Mouse (Mus musculus) megakaryocyte, adult 5-6 weeks (primary cell): Measurements from ENCODE around the gene Ttc17. TPM values are rescaled to one million over a fixed set of nuclear protein-coding genes. Genes with fewer than 3 reads are reported as not detected.
A peak's percentile ranks its signal among the peaks of the same experiment; 100 is the strongest.
"Not testable (repeated sequence)": the region's sequence is repeated elsewhere in the genome, so short reads cannot be mapped to it uniquely, and the experiment has no call there.

Experiments
- ATAC-seq: 2 replicates; pipeline ENCODE4 v1.8.0; 2016; ENCODE audit warnings: mild to moderate bottlenecking, inconsistent platforms; ENCODE audit not compliant: poor library complexity, severe bottlenecking
- total RNA-seq, 2 experiments: library from RNA; stranded (forward) in 1 of 2; stranded (reverse) in 1 of 2; fragments of 153-499, 151-499 nt in 1 of 2; fragments of 221-1000, 200-1000 nt in 1 of 2; gene quantifications; 2 replicates each; pipeline versions ENCODE4 v1.2.3 to v1.2.4; 2015 to 2017

Ttc17 gene
- 28.0 and 38.5 TPM in 2 replicates for total RNA-seq (2015)
- 26.6 and 40.2 TPM in 2 replicates for total RNA-seq (2017)

DNA sequence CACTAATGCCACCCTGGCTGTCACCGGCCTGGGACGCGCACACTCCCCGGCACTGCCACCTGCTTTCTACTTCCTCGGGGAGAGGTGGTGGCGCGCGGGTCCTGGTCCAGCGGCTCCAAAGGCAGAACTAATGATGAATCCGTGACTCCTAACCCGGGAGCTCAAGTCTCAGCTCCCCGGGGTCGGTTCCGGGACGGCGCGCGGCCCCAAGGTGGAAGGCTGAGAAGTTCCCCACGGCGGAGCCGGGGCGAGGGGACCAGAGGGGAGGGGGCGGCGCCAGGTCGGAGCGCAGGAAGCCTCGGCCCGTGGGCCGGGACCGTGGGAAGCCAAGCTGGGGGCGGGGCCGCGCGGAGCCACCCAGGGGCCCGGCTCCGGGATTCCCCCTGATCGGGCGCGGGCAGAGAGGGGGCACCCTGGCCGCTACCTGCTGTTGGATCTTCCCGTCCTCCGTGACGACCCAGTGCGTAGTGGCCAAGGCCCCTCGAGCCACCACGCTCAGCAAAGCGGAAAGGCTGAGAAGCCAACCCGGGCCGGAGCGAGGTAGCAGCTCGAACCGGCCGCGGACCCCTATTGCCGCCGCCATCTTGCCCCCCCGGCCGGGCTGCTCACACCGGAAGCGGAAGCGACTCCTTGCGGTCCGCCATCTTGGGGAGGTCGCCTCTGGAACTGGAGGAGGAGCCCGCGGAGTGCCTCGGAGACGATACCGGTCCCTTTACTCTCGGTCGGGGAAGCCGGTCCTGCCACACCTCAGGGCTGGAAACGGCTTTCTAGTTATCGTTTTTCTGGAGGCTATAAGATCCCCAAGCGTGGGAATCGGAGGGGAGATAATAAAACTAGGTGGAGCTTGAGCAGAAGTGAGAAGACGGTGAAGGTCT, at the start of gene Ttc17:
Ttc17 (minus strand) TSS at position 607 of the 875 bp plus-strand sequence.
- ATAC-seq: peak; percentile 93

DNA sequence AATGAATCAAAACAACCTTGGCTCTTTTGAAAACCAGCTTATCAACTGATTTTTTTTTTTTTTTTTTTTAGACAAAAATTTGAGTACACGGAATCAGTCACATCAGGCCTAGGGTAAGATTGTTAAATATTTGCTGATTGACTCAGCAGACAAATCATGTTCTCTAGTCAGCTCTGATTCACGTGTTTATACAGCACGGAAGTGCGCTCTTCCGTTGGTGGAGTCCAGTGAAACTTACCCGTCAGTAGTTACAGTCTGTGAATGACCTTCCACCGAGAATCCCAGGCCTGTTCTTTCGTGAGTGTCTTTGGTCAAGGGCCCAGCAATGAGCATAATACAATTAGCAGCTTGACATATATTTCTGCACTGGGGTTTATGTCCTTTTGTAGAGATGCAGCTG, 43.2 kb upstream of the Ttc17 start:
- no peak for ATAC-seq

DNA sequence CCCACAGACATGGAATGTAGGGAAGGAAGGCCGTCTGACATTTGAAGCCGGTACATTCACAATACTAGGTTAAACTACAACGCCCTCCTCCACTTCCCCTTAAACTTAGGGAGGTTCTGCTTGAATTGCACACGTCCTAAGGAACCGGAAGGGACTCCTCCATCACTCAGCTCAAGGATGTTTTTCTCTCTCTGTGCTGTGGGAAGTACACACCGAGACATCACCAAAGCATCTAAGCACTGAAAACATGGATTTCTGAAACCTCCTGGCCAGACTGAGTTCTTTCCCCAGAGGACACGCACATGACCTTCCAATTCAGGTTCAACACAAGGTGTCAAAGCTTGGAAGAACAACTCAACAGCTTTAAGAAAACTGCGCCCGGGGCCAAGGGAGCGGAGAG, 30.5 kb upstream of the Ttc17 start:
- ATAC-seq: peak; percentile 65

DNA sequence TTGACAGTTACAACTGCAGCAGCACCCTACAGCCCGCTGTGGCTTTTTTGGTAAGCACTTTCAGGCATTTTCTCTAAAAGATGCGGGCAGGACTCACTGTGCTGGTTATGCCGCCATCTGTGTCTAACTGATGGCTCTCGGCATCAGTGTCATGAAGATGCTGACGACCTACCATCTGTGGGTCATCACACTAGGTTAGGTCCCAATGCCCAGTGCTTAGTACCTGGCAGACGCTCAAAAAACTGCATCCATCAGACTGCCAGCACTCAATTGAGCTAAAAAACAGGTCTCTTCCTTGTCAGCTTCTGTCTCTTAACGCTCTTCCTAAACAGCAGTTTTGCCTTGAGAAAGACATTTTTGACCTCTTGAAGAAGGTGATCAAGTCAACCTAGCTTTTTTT, 29.0 kb upstream of the Ttc17 start:
- ATAC-seq: no peak

DNA sequence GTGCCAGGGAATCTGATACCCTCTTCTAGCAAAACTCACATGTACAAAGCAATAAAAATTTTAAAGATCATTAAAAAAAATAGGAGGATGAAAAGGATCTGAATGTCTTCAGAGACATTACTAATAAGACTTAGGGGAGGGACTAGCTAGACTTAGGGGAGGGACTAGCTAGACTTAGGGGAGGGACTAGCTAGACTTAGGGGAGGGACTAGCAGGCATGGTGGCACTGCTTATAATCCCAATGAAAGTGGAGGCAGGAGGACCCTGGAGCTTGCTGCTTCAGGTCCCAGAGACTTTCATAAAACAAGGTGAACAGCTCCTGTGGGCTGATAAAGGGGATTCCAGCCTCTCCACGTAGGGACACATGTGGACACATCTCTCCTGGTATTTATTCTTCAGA, 28.3 kb upstream of the Ttc17 start:
- no peak for ATAC-seq

DNA sequence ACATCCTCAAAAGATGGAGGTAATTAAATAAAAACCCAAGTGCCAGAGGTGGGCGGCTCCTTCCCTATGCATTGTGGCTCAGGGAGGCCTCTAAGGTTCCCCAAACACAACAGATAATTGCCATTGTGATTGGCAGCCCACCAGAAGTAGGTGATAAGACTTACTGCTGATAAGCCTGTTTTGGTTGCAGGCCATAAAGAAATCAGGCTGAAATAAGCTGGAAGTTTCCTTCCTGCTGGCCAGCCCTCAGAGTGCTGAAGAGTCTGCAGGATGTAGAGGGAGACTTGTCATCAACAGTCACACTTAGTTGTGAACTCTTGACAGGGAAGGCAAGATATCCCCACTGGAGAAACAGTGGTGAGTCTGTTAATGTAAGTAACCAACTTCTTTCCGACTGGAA, 25.7 kb upstream of the Ttc17 start:
- ATAC-seq: no peak

DNA sequence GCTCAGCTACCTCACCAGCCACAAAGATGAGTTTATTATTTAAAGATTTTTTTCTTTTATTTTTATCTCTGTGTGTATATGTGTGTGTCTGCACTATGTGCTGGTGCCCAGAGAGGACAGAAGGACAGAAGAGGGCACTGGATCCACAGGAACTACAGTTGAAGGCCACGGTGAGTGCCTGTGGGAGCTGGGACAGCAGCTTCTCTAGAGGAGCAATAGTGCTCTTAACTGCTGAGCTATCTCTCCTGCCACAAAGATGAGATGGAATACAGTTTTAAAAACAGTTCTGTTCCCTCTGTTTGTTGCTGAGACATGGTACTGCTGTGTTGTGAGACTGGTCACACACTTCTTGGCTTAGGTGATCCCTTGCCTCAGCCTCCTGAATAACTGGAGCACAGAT, 22.0 kb upstream of the Ttc17 start:
- ATAC-seq: no peak

DNA sequence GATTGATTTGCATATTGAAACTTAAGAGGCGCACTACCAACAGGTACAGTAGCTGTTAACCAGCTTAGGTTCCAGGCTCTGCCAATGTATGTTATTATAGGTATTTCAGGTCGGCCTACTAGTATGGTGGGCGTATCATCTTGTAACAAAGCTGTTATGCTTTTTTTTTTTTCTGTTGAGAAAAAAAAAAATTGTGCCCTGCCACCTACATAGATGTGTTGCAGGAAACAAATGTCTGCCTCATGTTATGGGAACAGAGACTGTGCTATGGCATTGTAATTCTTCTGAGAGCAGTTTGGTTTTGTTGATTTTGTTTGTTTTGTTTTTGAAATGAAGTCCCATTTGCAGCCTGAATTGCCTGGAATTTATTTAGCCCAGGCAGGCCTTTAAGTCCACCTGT, 952 bp upstream of the Ttc17 start:
- ATAC-seq: no peak

DNA sequence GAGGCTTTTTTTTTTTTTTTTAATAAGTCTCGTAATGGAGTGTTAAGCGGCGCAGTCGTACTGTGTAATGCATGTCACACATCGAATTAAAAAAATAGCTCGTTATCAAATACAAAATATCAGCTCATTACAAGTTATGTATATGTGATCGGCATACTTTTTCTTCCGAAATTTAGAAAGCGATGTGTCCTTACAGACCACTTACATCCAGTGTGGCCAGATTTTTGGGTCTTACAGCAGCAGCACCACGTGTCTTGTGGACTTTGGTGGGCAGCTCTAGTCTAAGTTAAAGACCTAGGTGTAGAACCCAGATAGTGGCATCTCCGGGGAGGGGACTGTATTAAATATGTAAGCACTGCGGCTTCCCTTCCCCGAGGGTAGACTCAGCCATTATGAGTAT, 532 bp upstream of the Ttc17 start:
- ATAC-seq: no peak

DNA sequence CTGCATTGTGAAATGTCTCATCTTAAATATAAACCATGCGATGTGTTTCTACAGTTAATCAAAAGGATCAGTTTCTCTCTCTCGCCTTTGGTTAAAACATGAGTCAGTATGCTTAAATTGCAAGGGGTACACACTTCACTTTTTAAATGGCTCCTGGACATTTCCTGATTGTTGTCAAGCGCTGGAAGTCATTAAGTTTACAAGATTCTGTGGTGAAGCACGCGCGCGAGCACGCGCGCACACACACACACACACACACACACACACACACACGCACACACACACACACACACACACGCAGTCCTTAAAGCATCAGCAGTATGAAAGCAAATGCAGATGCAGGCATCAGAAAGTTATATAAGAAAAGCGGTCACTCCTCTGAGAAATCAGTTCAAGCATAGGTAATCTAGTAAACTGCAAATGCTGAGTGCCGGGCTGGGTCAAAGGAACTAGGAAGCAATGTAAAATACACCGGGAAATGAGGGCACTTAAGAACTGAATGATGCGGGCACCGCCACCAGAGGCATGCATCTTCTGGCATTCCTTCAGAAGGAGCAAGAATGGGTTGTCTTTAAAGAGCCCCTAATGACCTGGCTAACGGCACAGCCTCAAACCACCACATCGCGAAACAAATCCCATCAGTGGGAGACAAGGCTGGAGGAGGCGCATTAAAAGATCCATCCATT, 949 bp downstream of the Ttc17 start:
- ATAC-seq: peak; percentile 43

DNA sequence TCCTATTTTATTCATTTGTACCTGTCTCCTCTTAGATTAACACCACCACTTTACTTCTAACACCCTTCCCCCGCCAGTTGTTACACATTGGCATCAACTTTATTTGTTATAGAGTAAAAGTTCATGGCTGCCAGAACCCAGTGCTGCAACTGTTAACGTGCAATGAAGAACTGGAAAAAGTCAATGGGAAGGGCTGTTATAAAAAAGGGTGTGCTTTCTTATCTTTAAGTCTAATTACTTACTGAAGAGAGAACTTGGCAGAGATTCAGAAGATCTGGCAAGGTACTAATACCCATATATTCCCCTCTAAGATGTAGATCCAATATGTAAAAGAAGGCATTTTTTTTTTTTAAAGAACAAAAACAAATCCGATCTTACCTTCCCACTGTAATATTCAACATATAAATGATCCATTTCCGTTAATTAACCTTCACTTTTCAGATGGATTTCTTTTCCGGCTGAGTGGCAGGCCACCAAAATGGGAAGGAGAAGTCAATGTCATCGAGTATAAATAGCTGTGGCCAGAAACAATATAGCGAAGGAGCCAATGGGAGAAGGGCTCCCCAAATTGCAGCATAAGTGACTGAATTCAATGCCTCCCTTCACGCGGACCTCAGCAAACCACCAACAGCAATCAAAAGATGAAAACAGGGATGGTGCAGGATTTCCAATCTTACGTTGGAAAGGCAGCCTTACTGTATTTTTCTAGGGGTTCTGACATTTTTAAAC, 1.8 kb downstream of the Ttc17 start:
- ATAC-seq: peak; percentile 47

DNA sequence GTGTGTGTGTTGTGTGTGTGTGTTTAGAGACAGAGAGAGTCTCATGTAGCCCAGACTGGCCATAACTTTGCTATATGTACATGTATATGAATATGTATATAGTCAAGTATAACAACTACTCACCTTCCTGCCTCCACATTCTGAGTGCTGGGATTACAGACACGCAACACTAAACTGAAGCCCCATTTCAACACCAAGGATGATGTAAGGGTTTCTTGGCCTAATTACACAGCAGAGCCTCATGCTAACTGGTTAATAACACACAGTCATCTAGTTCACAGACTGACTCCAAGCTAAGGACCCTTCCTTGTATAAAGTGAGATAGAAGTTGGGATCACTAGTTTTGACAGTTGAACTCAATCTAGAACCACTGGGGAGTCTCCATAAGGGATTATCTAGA, 3.9 kb downstream of the Ttc17 start:
- ATAC-seq: no peak

DNA sequence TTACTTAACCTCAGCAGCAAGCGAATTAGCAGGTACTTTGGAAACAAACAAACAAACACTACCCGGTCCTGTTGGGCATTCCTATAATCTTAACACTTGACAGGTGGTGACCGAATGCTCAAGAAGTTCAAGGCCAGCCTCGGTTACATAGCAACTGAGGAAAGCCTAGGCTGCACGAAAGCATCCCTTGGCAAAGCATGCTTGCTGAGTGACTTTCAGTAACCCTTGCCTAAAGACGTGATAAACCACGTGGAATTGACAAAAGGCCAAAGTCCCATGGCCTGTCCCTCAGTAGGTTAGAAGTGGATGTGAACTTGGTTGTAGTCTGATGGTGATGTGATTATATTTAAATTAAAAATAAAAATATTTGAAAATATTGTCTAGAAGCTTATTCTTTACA, 4.4 kb downstream of the Ttc17 start:
- ATAC-seq: no peak

DNA sequence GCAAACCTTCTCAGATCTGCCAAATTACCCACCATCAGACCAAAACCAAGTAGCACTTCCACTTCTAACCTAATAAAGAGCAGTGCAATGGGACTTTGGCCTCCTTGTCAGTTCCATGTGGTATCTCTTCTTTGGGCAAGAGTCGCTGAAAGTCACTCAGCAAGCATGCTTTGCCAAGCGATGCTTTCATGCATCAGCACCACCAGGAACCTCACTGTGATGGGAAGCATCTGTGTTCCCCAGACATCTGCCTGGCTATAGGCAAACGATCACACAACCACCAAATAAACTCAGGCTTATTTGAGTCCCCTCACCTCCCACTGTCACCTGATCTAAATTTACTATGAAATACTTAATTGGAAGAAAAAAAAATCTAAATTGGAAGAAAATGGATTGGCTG, 5.5 kb downstream of the Ttc17 start:
- ATAC-seq: no peak

DNA sequence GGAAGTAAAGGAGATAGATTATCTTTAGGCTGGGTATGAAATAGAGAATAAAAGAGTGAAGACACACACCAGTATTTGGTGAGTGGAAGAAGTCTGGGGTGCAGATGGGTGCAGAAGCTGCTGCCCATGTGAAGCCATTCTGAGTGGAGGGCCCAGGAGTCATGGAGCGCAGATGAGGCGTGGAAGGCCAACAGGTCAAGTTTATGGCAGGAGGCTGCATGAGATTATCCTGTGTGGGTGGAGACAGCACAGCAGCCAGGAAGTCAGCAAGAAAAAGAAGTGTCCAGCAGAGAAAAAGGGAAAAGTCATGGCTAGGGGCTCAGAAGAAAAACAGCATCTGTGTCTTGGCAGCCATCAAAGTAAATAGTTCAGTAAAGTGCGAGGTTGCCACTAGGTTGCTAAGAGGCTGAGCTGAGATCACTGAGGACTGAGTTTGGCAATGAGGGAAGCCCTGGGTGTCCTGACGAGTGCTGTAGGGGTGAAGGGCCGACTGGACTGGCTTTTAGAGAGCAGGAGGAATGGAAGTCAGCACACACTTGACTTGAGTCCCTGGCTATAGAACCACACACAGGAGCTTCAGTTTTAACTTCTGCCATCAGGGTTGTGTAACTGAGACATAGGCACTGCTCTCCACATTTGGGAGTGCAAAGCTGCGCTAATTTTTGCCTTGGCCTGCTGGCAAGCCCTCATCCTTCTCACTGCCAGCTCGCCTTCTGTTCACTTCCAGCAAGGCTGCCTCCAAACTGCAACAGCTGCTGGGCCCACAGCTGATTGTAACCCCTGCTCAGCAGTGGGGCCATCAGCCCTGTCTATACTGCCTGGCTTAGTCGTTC, 8.1 kb downstream of the Ttc17 start:
- ATAC-seq: no peak

DNA sequence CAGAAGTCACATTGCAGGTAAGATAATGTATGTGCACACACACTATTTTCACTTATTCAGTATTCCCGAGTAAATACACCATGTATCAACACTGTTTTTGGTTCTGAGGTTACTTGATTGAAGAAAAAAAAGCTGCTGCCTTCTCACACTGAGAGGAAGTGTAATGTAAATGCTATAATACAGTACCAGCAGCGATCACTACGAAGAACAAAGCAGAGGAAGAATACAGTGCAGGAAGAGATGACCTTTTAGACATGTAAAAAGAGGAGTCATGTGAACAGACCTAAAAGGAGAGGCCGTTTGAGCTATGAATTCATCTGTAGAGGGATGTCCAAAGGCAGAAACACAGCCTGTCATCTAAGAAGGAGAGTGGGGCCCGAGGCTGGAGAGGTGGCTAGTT, 9.0 kb downstream of the Ttc17 start:
- no peak for ATAC-seq

DNA sequence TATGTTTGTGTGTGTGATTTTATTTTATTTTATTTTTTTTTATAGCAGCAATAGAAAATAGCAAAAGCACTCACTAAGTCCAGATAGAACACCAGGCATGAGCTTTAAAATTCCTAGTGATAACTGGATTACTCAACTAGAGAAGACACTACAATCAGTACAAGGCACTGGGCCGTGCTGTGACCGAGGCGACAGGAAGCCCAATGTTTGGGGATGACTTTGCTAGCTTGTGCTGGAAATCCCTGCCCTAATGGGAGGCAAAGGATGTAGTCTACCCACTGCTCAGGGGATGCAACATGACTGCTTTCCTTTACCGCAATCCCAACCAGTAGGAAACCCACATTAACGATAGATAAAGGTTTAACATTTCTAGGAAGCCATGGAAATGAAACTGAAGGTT, 10.2 kb downstream of the Ttc17 start:
- no peak for ATAC-seq

DNA sequence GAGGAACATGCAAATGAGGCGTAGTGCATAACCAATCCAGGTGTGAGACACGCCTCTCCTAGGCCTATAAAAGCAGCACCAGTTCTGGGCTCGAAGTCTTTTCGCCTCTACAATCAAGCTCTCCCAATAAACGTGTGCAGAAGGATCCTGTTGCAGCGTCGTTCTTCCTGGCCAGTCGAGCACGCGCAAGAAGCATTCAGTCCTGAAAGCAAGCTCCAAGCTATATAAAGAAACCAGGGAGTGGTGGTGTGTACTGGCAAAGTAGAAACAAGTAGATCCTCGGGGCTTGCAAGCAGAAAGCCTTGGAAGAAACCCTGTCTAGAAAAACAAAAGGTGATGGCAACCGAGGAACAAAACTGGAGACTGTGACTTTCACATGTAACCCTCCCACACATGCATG, 15.4 kb downstream of the Ttc17 start:
- ATAC-seq: not testable (repeated sequence)

DNA sequence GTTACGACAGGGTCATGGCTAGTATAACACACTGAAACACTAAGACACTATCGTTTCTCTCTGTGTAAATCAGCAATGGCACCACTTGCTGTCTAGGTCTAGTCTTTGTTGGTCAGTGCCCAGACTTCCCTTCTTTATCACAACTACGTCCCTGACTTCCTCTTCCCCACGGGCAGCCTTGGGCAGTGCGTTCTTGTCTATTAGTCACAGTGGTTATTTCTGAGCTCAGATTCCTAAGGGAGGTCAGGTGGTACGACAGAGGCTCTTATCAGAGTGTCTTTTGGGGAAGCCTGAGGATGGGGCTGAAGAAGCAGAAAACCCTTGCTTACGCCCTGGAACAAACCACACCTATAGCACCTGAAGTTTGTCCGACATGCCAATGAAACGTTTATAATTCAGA, 17.5 kb downstream of the Ttc17 start:
- peak; percentile 90 for ATAC-seq

DNA sequence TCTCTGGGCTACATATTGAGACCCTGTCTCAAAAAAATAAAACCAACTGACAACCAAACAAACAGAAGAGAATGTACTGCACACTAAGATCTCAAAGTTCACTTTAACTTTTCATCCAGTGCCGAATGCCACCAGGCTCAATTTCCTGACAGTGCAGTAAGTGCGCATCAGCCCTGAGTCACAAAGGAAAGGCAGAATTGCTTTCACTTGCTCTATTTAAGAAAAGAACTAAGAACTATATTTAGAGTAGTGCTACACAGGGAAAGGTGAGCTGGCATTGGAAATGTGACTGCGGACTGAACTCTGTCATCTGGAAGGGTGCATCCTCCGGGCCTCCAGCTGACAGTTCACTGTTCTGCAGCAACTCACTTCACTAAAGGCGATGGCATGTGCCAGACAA, 18.6 kb downstream of the Ttc17 start:
- no peak for ATAC-seq

DNA sequence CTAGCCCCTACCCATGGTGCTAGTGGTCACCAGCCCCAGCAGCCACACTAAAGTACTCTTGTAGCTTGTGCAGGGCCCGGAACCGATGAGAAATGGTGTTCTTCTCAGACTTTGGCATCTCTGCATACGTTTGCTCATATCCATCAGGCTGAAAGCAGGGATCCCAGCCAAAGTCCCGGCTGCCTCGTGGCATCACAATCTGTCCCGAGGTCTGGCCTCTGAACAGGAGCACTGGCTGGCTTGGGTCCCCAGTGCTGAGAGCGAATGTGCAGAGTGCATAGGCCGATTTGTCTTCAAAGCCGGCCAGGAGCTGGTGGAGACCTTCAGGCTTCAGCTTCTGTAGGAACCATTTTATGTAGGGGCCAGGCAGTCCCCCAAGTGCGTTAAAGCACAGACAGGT, 22.0 kb downstream of the Ttc17 start:
- ATAC-seq: not testable (repeated sequence)
